Mouse (Mus musculus) limb, embryonic 15.5 days (tissue): ENCODE measurements around the gene Cacna2d4. TPM values are rescaled to one million over a fixed set of nuclear protein-coding genes. Genes with fewer than 3 reads are reported as not detected.
A peak's percentile ranks its signal among the peaks of the same experiment; 100 is the strongest.

Source experiments
- ATAC-seq: fragments of 200-750 bp; cut with Nextera tagmentation; 2 replicates; pipeline ENCODE4 v1.8.0; 2017; ENCODE audit warnings: low read depth, moderate TSS enrichment; ENCODE audit not compliant: insufficient number of reproducible peaks, low FRiP score, low TSS enrichment
- H3K27ac ChIP-seq: fragments of 300-500 bp; sonication (generic); 2 replicates; pipeline ENCODE4 v1.5.1; 2015; ENCODE audit warnings: moderate library complexity, mild to moderate bottlenecking, inconsistent platforms
- H3K27me3 ChIP-seq: fragments of 300-500 bp; sonication (generic); 2 replicates; pipeline ENCODE4 v1.6.1; 2015; ENCODE audit warnings: inconsistent platforms
- H3K36me3 ChIP-seq: fragments of 300-500 bp; sonication (generic); 2 replicates; pipeline ENCODE4 v1.6.1; 2015; ENCODE audit warnings: inconsistent platforms
- H3K4me1 ChIP-seq: fragments of 300-500 bp; sonication (generic); 2 replicates; pipeline ENCODE4 v1.6.1; 2015; ENCODE audit warnings: inconsistent platforms
- H3K4me2 ChIP-seq: fragments of 300-500 bp; sonication (generic); 2 replicates; pipeline ENCODE4 v1.6.1; 2015; ENCODE audit warnings: mild to moderate bottlenecking, inconsistent platforms
- H3K4me3 ChIP-seq: fragments of 300-500 bp; sonication (generic); 2 replicates; pipeline ENCODE4 v1.5.1; 2015; ENCODE audit warnings: mild to moderate bottlenecking, inconsistent platforms
- H3K9ac ChIP-seq: fragments of 300-500 bp; sonication (generic); 2 replicates; pipeline ENCODE4 v1.6.1; 2015; ENCODE audit warnings: inconsistent platforms
- H3K9me3 ChIP-seq: fragments of 300-500 bp; sonication (generic); 2 replicates; pipeline ENCODE4 v1.6.1; 2016; ENCODE audit warnings: inconsistent platforms
- WGBS: fragments of 180-500 bp; shearing (Covaris S2); methylation state at CpG from one replicate; pipeline ENCODE4 v1.1.7; 2015; 5-methylcytosine and 5-hydroxymethylcytosine counted together
- polyA plus RNA-seq: library from polyadenylated mRNA; unstranded; fragments of >200 nt; fragmentation: Nextera tagmentation; extraction: Ambion mirVana; gene quantifications from 2 replicates; pipeline ENCODE4 v1.2.1, GENCODE M21; 2015

Cacna2d4 gene
- polyA plus RNA-seq, 1 experiment from 2014 or later, result 0.03 TPM

DNA sequence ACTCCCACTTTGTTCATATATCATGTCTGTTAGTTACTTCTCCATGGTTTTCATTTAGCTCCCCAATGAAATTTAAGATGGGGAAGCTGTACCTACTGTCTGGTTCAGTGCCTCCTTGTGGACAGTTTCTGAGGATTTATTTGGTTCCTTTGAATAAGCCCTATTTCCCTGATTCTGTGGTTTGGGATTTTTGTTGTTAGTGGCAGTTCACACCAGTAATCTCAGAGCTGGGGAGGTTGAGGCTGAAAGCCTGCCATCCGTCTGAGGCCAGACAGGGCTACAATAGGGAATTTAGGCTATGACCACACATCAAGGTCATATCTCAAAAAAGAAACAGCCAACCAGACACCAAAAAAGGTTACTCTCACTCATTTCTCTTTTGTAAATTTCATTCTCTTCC is 142.3 kb downstream of the Cacna2d4 start:
- H3K27me3 ChIP-seq, result no peaks in the 10 kb centered on the region
- no peak overlapping the region for H3K27ac ChIP-seq
- no peaks in the 10 kb centered on the region for H3K9me3 ChIP-seq
- WGBS, result 84% methylated on average over 1 of the region's 1 CpGs
- no peak overlapping the region for H3K4me3 ChIP-seq
- H3K36me3 ChIP-seq, result no peaks in the 10 kb centered on the region
- ATAC-seq, result no peak
- no peaks in the 10 kb centered on the region for H3K4me1 ChIP-seq
- no peak overlapping the region for H3K9ac ChIP-seq
- H3K4me2 ChIP-seq, result no peak overlapping the region

DNA sequence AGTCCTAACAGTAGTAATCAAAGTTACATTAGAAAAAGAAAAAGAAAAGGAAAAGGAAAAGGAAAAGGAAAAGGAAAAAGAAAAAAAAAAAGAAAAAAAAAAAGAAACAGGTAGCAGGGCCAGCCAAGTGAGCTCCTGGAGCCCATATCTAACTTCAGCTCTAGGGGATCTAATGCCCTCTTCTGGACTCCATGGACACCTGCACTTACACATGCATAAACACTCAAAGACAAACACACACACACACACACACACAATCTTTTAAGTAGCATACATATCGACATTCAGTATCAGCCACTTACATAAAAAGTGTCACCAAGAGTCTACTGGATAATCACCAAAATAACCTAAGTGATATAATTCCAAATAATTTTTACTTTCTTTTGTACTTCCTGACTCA is 149.3 kb downstream of the Cacna2d4 start:
- Histone ChIP-seq H3K9ac (no peak overlapping the region), H3K4me2 (no peak overlapping the region), H3K4me1 (peaks cover 11% of the 10 kb centered on the region), H3K36me3 (no peaks in the 10 kb centered on the region), H3K4me3 (no peak overlapping the region), H3K27me3 (no peaks in the 10 kb centered on the region), H3K9me3 (no peaks in the 10 kb centered on the region), H3K27ac (no peak overlapping the region)
- ATAC-seq, result no peak
- 92% methylated on average over 1 of the region's 1 CpGs for WGBS

- 77% methylated on average over 4 of the region's 4 CpGs for WGBS
- no peaks in the 10 kb centered on the region for H3K36me3 ChIP-seq
- H3K27ac ChIP-seq, result no peak overlapping the region
- no peak overlapping the region for H3K4me2 ChIP-seq
- H3K9me3 ChIP-seq, result no peaks in the 10 kb centered on the region
- H3K9ac ChIP-seq, result no peak overlapping the region
- no peak for ATAC-seq
- H3K27me3 ChIP-seq, result no peaks in the 10 kb centered on the region
- H3K4me3 ChIP-seq, result no peak overlapping the region
- H3K4me1 ChIP-seq, result peaks cover 11% of the 10 kb centered on the region
Measured at GRCm38 (mm10) chr6:119386421-119386820, 150.1 kb downstream of the Cacna2d4 start.

GRCm38 (mm10) chr6:119386821-119387220 is 150.5 kb downstream of the Cacna2d4 start:
- H3K9ac ChIP-seq, result no peak overlapping the region
- H3K9me3 ChIP-seq, result no peaks in the 10 kb centered on the region
- 92% methylated on average over 1 of the region's 1 CpGs for WGBS
- no peak for ATAC-seq
- H3K4me2 ChIP-seq, result no peak overlapping the region
- peaks cover 11% of the 10 kb centered on the region for H3K4me1 ChIP-seq
- H3K27ac ChIP-seq, result no peak overlapping the region
- H3K27me3 ChIP-seq, result no peaks in the 10 kb centered on the region
- 0 out of 2 replicates have a peak overlapping the region, but pooled peaks have one; percentile 86 for H3K4me3 ChIP-seq
- no peaks in the 10 kb centered on the region for H3K36me3 ChIP-seq

DNA sequence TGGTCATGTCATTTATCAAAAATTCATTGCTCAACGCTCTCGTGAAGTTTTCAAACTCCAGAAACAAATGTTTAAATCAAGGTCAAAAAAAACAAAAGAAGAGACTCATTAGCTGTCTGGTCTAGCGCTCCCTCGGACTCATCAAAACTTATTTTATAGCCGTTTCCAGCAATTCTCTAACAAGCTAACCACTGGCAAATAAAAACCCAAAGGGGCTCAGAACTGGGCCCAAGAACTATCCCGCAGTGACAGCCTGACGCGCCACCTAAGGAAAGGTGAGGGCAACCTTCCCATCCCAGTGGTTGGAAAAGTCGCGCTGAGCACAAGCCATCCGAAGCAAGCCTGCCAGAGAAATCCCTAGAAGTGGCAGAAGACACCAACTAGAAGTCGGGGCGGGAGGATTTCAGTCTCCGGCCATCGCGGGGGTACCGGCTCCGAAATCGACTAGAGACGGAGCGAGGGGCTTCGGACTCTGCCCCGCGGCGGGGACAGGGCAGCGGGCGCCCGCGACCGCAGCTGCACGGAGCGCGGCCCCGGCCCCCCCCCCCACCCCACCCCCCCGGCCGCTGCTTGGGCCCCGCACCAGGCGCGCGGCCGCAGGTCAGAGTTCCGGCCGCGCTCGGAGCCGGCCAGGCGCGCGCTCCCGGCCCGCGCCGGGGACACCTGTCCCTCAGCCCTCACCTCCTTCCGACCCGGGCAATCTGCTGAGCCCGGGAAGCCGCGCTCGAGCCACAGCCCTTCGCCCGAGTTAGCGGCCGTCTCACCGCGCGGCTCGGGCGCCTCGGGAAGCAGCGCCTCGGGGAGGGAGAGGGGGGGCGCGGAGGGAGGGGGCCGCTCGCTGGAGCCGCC is 151.7 kb downstream of the Cacna2d4 start:
- Histone ChIP-seq H3K9me3 (no peaks in the 10 kb centered on the region), H3K27me3 (no peaks in the 10 kb centered on the region), H3K27ac (peak overlapping the region; percentile 90), H3K4me1 (peaks cover 11% of the 10 kb centered on the region), H3K4me2 (peak overlapping the region; percentile 69), H3K9ac (peak overlapping the region; percentile 88), H3K4me3 (peak overlapping the region; percentile 86), H3K36me3 (no peaks in the 10 kb centered on the region)
- WGBS, result under 1% methylated on average over 52 of the region's 76 CpGs
- ATAC-seq, result peak; percentile 80

- Histone ChIP-seq H3K27ac (peak overlapping the region; percentile 90), H3K27me3 (no peaks in the 10 kb centered on the region), H3K4me2 (peak overlapping the region; percentile 69), H3K4me3 (peak overlapping the region; percentile 86), H3K4me1 (peaks cover 11% of the 10 kb centered on the region), H3K9me3 (no peaks in the 10 kb centered on the region), H3K9ac (peak overlapping the region; percentile 88), H3K36me3 (no peaks in the 10 kb centered on the region)
- peak; percentile 98 for ATAC-seq
- WGBS, result under 1% methylated on average over 53 of the region's 53 CpGs
Measured at GRCm38 (mm10) chr6:119388650-119389012, 152.3 kb downstream of the Cacna2d4 start.

GRCm38 (mm10) chr6:119389089-119389488 is 152.8 kb downstream of the Cacna2d4 start:
- Histone ChIP-seq H3K9ac (peak overlapping the region; percentile 47; the same call in 1 of the 2 replicates), H3K4me3 (peak overlapping the region; percentile 86), H3K27me3 (no peaks in the 10 kb centered on the region), H3K4me1 (peaks cover 11% of the 10 kb centered on the region), H3K4me2 (peak overlapping the region; percentile 43), H3K9me3 (no peaks in the 10 kb centered on the region), H3K27ac (peak overlapping the region; percentile 77), H3K36me3 (no peaks in the 10 kb centered on the region)
- 21% methylated on average over 10 of the region's 10 CpGs for whole genome bisulfite sequencing
- ATAC-seq, result no peak

DNA sequence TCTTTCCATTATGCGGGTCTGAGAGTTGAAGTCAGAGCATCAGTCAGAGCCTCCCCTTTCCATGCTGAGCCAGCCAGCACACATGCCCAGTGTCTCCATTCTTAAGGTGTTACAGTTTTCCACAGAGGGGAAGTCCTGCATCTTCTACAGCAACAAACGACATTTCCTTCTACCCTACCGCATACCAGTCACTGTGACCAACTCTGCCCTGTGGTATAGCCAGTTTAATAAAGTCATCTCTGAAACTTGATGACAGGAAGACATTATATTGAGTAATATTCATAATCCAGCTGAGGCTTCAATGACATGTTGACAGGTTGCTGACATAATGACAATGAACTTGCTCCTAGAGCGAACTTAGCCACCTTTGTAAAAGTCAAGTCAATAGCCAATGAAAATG is 154.4 kb downstream of the Cacna2d4 start:
- no peak overlapping the region for H3K9ac ChIP-seq
- 90% methylated on average over 4 of the region's 4 CpGs for WGBS

DNA sequence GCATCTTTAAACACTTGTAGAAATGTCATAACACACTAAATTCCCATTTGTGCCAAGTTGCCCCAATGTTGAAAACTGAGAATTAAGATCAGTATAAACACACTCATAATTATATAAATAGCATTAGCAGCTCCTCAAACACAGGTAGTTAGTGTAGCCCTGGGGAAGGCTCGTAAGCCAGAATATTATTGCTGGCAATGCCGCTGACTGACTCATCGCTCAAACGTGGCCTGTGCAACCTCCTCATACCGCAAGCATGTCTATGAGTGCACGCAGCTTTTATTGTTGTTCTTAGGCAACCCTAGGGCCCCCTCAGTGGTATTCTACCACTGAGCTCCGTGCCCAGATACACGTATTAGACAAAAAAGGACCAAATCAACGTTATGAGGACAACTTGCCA is 156.5 kb downstream of the Cacna2d4 start:
- Histone ChIP-seq H3K4me1 (peaks cover 1% of the 10 kb centered on the region), H3K27ac (no peak overlapping the region), H3K9ac (no peak overlapping the region), H3K4me3 (no peak overlapping the region), H3K4me2 (no peak overlapping the region), H3K36me3 (no peaks in the 10 kb centered on the region), H3K27me3 (no peaks in the 10 kb centered on the region), H3K9me3 (no peaks in the 10 kb centered on the region)
- no peak for ATAC-seq
- WGBS, result 64% methylated on average over 9 of the region's 9 CpGs

More for the DNA sequence above, 154.4 kb downstream of the Cacna2d4 start:
- H3K9me3 ChIP-seq, result no peaks in the 10 kb centered on the region
- H3K36me3 ChIP-seq, result no peaks in the 10 kb centered on the region
- H3K4me1 ChIP-seq, result peaks cover 11% of the 10 kb centered on the region
- no peak for ATAC-seq
- H3K27me3 ChIP-seq, result no peaks in the 10 kb centered on the region
- H3K4me3 ChIP-seq, result no peak overlapping the region
- no peak overlapping the region for H3K4me2 ChIP-seq
- H3K27ac ChIP-seq, result no peak overlapping the region

GRCm38 (mm10) chr6:119395421-119396308 is 159.3 kb downstream of the Cacna2d4 start:
- ATAC-seq, result no peak
- H3K9ac ChIP-seq, result no peak overlapping the region
- H3K27me3 ChIP-seq, result no peaks in the 10 kb centered on the region
- H3K27ac ChIP-seq, result no peak overlapping the region
- WGBS, result 67% methylated on average over 14 of the region's 14 CpGs
- no peak overlapping the region for H3K4me2 ChIP-seq
- H3K36me3 ChIP-seq, result no peaks in the 10 kb centered on the region
- H3K4me3 ChIP-seq, result no peak overlapping the region
- no peaks in the 10 kb centered on the region for H3K9me3 ChIP-seq
- no peaks in the 10 kb centered on the region for H3K4me1 ChIP-seq

GRCm38 (mm10) chr6:119396309-119396634 is 159.9 kb downstream of the Cacna2d4 start:
- Histone ChIP-seq H3K36me3 (no peaks in the 10 kb centered on the region), H3K4me2 (no peak overlapping the region), H3K4me3 (no peak overlapping the region), H3K9me3 (no peaks in the 10 kb centered on the region), H3K27me3 (no peaks in the 10 kb centered on the region), H3K4me1 (no peaks in the 10 kb centered on the region), H3K27ac (no peak overlapping the region), H3K9ac (no peak overlapping the region)
- WGBS, result 53% methylated on average over 5 of the region's 5 CpGs
- ATAC-seq, result no peak

GRCm38 (mm10) chr6:119399371-119399770 is 163.0 kb downstream of the Cacna2d4 start:
- ATAC-seq, result no peak
- WGBS, result 88% methylated on average over 3 of the region's 3 CpGs
- Histone ChIP-seq H3K27ac (no peak overlapping the region), H3K9me3 (no peaks in the 10 kb centered on the region), H3K27me3 (no peaks in the 10 kb centered on the region), H3K36me3 (no peaks in the 10 kb centered on the region), H3K4me1 (no peaks in the 10 kb centered on the region), H3K4me2 (no peak overlapping the region), H3K9ac (no peak overlapping the region), H3K4me3 (no peak overlapping the region)
